Mouse (Mus musculus) cerebellum, adult 2 months (tissue): ENCODE data around the gene Hipk3. TPM values are rescaled to one million over a fixed set of nuclear protein-coding genes. Genes with fewer than 3 reads are reported as not detected.

Experiments used
- DNase-seq, 2 experiments: peaks; one replicate each; pipeline ENCODE4 v3.0.0; 2021
- H3K27ac ChIP-seq: fragments of 200-500 bp; 2 replicates; pipeline ENCODE4 v1.5.1; 2012; ENCODE audit warnings: low read length, control low read depth, inconsistent platforms; ENCODE audit not compliant: insufficient read depth
- H3K27me3 ChIP-seq: fragments of 200-500 bp; 2 replicates; pipeline ENCODE4 v1.6.1; 2012; ENCODE audit warnings: inconsistent platforms, mild to moderate bottlenecking, low read length, moderate library complexity; ENCODE audit not compliant: control insufficient read depth, insufficient read depth
- H3K4me1 ChIP-seq: fragments of 200-500 bp; 2 replicates; pipeline ENCODE4 v1.6.1; 2011; ENCODE audit warnings: low read length; ENCODE audit not compliant: control insufficient read depth, insufficient read depth
- H3K4me3 ChIP-seq: fragments of 200-500 bp; replicated peaks from 2 replicates; pipeline ENCODE3; 2011; ENCODE audit warnings: mild to moderate bottlenecking, low read depth, low read length, control low read depth; ENCODE audit not compliant: insufficient read depth
- CTCF ChIP-seq: fragments of 200-500 bp; IDR thresholded peaks from 2 replicates; pipeline ENCODE4 v1.5.1; 2011; ENCODE audit warnings: low read depth, mild to moderate bottlenecking, control low read depth, low read length, moderate library complexity, borderline replicate concordance; ENCODE audit not compliant: insufficient read depth
- POLR2A ChIP-seq: fragments of 200-500 bp; IDR thresholded peaks from 2 replicates; pipeline ENCODE4 v1.6.1; 2011; ENCODE audit warnings: low read length, control low read depth, borderline replicate concordance; ENCODE audit not compliant: insufficient read depth
- WGBS: fragments of 180-500 bp; shearing (Covaris S2); methylation state at CpG from one replicate; pipeline ENCODE4 v1.1.7; 2018; 5-methylcytosine and 5-hydroxymethylcytosine counted together
- polyA plus RNA-seq: library from polyadenylated mRNA; depleted of rRNA; stranded (reverse); fragments of >200 nt; gene quantifications from 2 replicates; pipeline ENCODE4 v1.2.3, GENCODE M21; 2012

Hipk3 gene
- polyA plus RNA-seq, 1 experiment, result 39.5 TPM

- peak; percentile 55 to 57 for DNase-seq
- WGBS, result 12% methylated on average over 4 of the region's 4 CpGs
- TF ChIP-seq CTCF (no peak), POLR2A (no peak)
- peak within 1 kb of the TSS; percentile 89 for H3K4me3 ChIP-seq
- H3K4me1 ChIP-seq, result peaks cover 10% of the 10 kb centered on the region; the same call in 1 of the 2 replicates
- peak within 1 kb of the TSS; percentile 94 for H3K27ac ChIP-seq
- no peaks in the 10 kb centered on the region for H3K27me3 ChIP-seq
These were observed 83.2 kb downstream of the Hipk3 start, which contains the start of gene D430041D05Rik for GRCm38 (mm10) chr2:104410963-104411545. TSS of gene D430041D05Rik (minus strand) at chr2:104411013.

GRCm38 (mm10) chr2:104409851-104410821 lies 84.1 kb downstream of the Hipk3 start:
- Histone ChIP-seq H3K4me1 (peaks cover 12% of the 10 kb centered on the region; the same call in 1 of the 2 replicates), H3K27ac (peak overlapping the region; percentile 94), H3K4me3 (peak overlapping the region; percentile 89), H3K27me3 (no peaks in the 10 kb centered on the region)
- peak; percentile 75 to 85 for DNase-seq
- TF ChIP-seq POLR2A (peak; percentile 73), CTCF (no peak)
- WGBS, result under 1% methylated on average over 111 of the region's 111 CpGs

- Histone ChIP-seq H3K4me1 (peaks cover 23% of the 10 kb centered on the region; the same call in 1 of the 2 replicates), H3K27me3 (no peaks in the 10 kb centered on the region), H3K27ac (peak overlapping the region; percentile 19; the same call in 1 of the 2 replicates), H3K4me3 (peak overlapping the region; percentile 89)
- DNase-seq, result peak in 1 of 2 experiments; percentile 51
- TF ChIP-seq CTCF (no peak), POLR2A (no peak)
- 12% methylated on average over 7 of the region's 7 CpGs for WGBS
These were observed 85.9 kb downstream of the Hipk3 start for GRCm38 (mm10) chr2:104408351-104408750.

GRCm38 (mm10) chr2:104407913-104408312 lies 86.3 kb downstream of the Hipk3 start:
- H3K4me3 ChIP-seq, result peak overlapping the region; percentile 89
- TF ChIP-seq POLR2A (no peak), CTCF (no peak)
- peaks cover 23% of the 10 kb centered on the region; the same call in 1 of the 2 replicates for H3K4me1 ChIP-seq
- WGBS, result 19% methylated on average over 4 of the region's 4 CpGs
- H3K27ac ChIP-seq, result peak overlapping the region; percentile 8; the same call in 1 of the 2 replicates
- DNase-seq, result no peak
- H3K27me3 ChIP-seq, result no peaks in the 10 kb centered on the region

GRCm38 (mm10) chr2:104404036-104404435 lies 90.2 kb downstream of the Hipk3 start:
- Histone ChIP-seq H3K4me1 (peaks cover 23% of the 10 kb centered on the region; the same call in 1 of the 2 replicates), H3K27me3 (no peaks in the 10 kb centered on the region), H3K4me3 (no peak overlapping the region), H3K27ac (peak overlapping the region; percentile 46; the same call in 1 of the 2 replicates)
- TF ChIP-seq POLR2A (no peak), CTCF (no peak)
- 57% methylated on average over 6 of the region's 6 CpGs for WGBS
- DNase-seq, result no peak

GRCm38 (mm10) chr2:104398651-104399290 lies 95.5 kb downstream of the Hipk3 start:
- 70% methylated on average over 6 of the region's 6 CpGs for WGBS
- DNase-seq, result no peak
- Histone ChIP-seq H3K27ac (no peak overlapping the region), H3K27me3 (no peaks in the 10 kb centered on the region), H3K4me1 (peaks cover 11% of the 10 kb centered on the region), H3K4me3 (no peak overlapping the region)
- TF ChIP-seq POLR2A (no peak), CTCF (no peak)

GRCm38 (mm10) chr2:104395961-104396360 lies 98.3 kb downstream of the Hipk3 start:
- H3K4me3 ChIP-seq, result no peak overlapping the region
- no peak for DNase-seq
- TF ChIP-seq POLR2A (no peak), CTCF (no peak)
- no peaks in the 10 kb centered on the region for H3K27me3 ChIP-seq
- peaks cover 10% of the 10 kb centered on the region for H3K4me1 ChIP-seq
- WGBS, result 70% methylated on average over 9 of the region's 9 CpGs
- H3K27ac ChIP-seq, result no peak overlapping the region
